12 mouse cellular contexts compared by ENCODE assay signal in genomic region chr2:64075873-64076272, GRCm38 (mm10). TPM values are rescaled to one million over a fixed set of nuclear protein-coding genes. Genes with fewer than 3 reads are reported as not detected.
DNase-seq lines count a peak whose midpoint lies in the region; ATAC-seq and TF ChIP-seq lines count a peak whose summit lies in the region.
"Had no signal": no experiment of that assay in that cellular context is flagged by ENCODE, and none has a peak within 500 bp of the region (broad histone marks: within the 10 kb centered on the region; RNA-seq: fewer than 3 reads in every experiment).

No protein-coding gene starts in this region.

- H3K36me3 ChIP-seq in kidney, embryonic 16.5 days (ENCODE audit: insufficient read depth, low read length): no peaks in the 10 kb centered on the region
- no peaks in the 10 kb centered on the region for H3K36me3 ChIP-seq in kidney, adult 2 months (ENCODE audit: control insufficient read depth, insufficient read depth, low read length)
- H3K36me3 ChIP-seq in forebrain, embryonic 10.5 days (replicated peaks): no peaks in the 10 kb centered on the region
- H3K36me3 ChIP-seq in limb, embryonic 13.5 days: no peaks in the 10 kb centered on the region
- H3K36me3 ChIP-seq: G1E had no signal

- H3K9me3 ChIP-seq in kidney, embryonic 16.5 days (ENCODE audit: low read length): no peaks in the 10 kb centered on the region
- H3K9me3 ChIP-seq in forebrain, embryonic 10.5 days: no peaks in the 10 kb centered on the region
- no peaks in the 10 kb centered on the region for H3K9me3 ChIP-seq in limb, embryonic 13.5 days

- WGBS in kidney, embryonic 16.5 days: 57% methylated on average over 6 of the region's 6 CpGs
- 65% methylated on average over 6 of the region's 6 CpGs for WGBS in kidney, adult 2 months
- 57% methylated on average over 6 of the region's 6 CpGs for WGBS in forebrain, embryonic 10.5 days
- WGBS in limb, embryonic 13.5 days: 54% methylated on average over 6 of the region's 6 CpGs

- 0 out of 2 replicates have a peak overlapping the region, but pooled peaks have one; percentile 4 for H3K4me2 ChIP-seq in kidney, embryonic 16.5 days (replicated peaks; ENCODE audit: low read depth, low read length)
- H3K4me2 ChIP-seq in limb, embryonic 13.5 days (replicated peaks): peak overlapping the region; percentile 57

- peak; percentile 45 to 47 for DNase-seq in cerebellum, postnatal 10 days
- DNase-seq in cerebellum, adult 9-10 months: no peak
- DNase-seq in kidney, adult 2 months: no peak
- no peak for DNase-seq in forebrain, embryonic 10.5 days (ENCODE audit: extremely low spot score, low spot score)
- no peak for DNase-seq in right cerebral cortex, postnatal 36 days (ENCODE audit: low spot score in 2 of 2)
- DNase-seq: cerebellum, adult 2 months had no signal

- H3K27me3 ChIP-seq in kidney, embryonic 16.5 days (ENCODE audit: insufficient read depth, low read length): no peaks in the 10 kb centered on the region
- H3K27me3 ChIP-seq in kidney, adult 2 months (replicated peaks; ENCODE audit: control insufficient read depth, insufficient read depth, low read length): no peaks in the 10 kb centered on the region
- H3K27me3 ChIP-seq in forebrain, embryonic 10.5 days (ENCODE audit: poor library complexity, severe bottlenecking): peaks cover 13% of the 10 kb centered on the region; the same call in 1 of the 2 replicates
- peaks cover 17% of the 10 kb centered on the region; the same call in 1 of the 2 replicates for H3K27me3 ChIP-seq in limb, embryonic 13.5 days

- H3K27ac ChIP-seq in kidney, embryonic 16.5 days (ENCODE audit: low read length): no peak overlapping the region
- no peak overlapping the region for H3K27ac ChIP-seq in kidney, adult 2 months (ENCODE audit: insufficient read depth, low read depth, low read length)
- 0 out of 2 replicates have a peak overlapping the region, but pooled peaks have one; percentile 13 for H3K27ac ChIP-seq in forebrain, embryonic 10.5 days
- H3K27ac ChIP-seq in limb, embryonic 13.5 days: no peak overlapping the region
- H3K27ac ChIP-seq: left cerebral cortex, adult 2 months; macrophage had no signal

- H3K4me1 ChIP-seq in kidney, embryonic 16.5 days (ENCODE audit: insufficient read depth, low read length): peaks cover 31% of the 10 kb centered on the region
- no peaks in the 10 kb centered on the region; the same call in 1 of the 2 replicates for H3K4me1 ChIP-seq in kidney, adult 2 months (ENCODE audit: control insufficient read depth, insufficient read depth, low read length)
- peaks cover 75% of the 10 kb centered on the region for H3K4me1 ChIP-seq in forebrain, embryonic 10.5 days
- H3K4me1 ChIP-seq in limb, embryonic 13.5 days: peaks cover 28% of the 10 kb centered on the region

- no peak for ATAC-seq in kidney, embryonic 16.5 days (ENCODE audit: low FRiP score, low TSS enrichment)
- ATAC-seq in limb, embryonic 13.5 days (ENCODE audit: low FRiP score, low read depth): no peak
- no peak for ATAC-seq in inflammation-experienced regulatory T-cells, adult 6 months

- no peak overlapping the region for H3K9ac ChIP-seq in kidney, embryonic 16.5 days (replicated peaks; ENCODE audit: low read length)
- H3K9ac ChIP-seq in limb, embryonic 13.5 days: no peak overlapping the region

- H3K4me3 ChIP-seq in kidney, embryonic 16.5 days (ENCODE audit: low read length): no peak overlapping the region
- no peak overlapping the region for H3K4me3 ChIP-seq in kidney, adult 2 months (ENCODE audit: insufficient read depth, low read depth, low read length)
- no peak overlapping the region for H3K4me3 ChIP-seq in forebrain, embryonic 10.5 days
- H3K4me3 ChIP-seq in limb, embryonic 13.5 days: no peak overlapping the region

- TF ChIP-seq CTCF in kidney, adult 2 months (conservative IDR thresholded peaks at IDR 0.05; ENCODE audit: insufficient read depth, insufficient read length, low read depth, low read length): no peak

- no peak for TF ChIP-seq POLR2A in kidney, adult 2 months (IDR thresholded peaks at IDR 0.05; ENCODE audit: low read depth, low read length)

RNA-seq across cellular contexts. Expression of gene Fign, which starts 22.0 kb away (rescaled TPM):
- polyA plus RNA-seq in kidney, embryonic 16.5 days (2015; fragmentation: Nextera tagmentation; extraction: Ambion mirVana): 8.9 and 9.1 TPM in 2 replicates
- polyA plus RNA-seq in kidney, adult 2 months (2012; rRNA removed): 3.6 and 3.7 TPM in 2 replicates
- 12.9 and 14.1 TPM in 2 replicates for polyA plus RNA-seq in forebrain, embryonic 10.5 days (2016; fragmentation: Nextera tagmentation; extraction: Ambion mirVana)
- 6.1 and 6.4 TPM in 2 replicates for polyA plus RNA-seq in limb, embryonic 13.5 days (2015; fragmentation: Nextera tagmentation; extraction: Ambion mirVana)
- under 1 TPM in 1 of 3 experiments, not detected in 2; 0.09 TPM for polyA plus RNA-seq in inflammation-experienced regulatory T-cells, adult 6 months (2017; shearing (Covaris generic))
- polyA plus RNA-seq: G1E, macrophage had no signal

Comparison
In these comparisons a context has a peak if more than half of its experiments do, and no peak if none do; other contexts are left out.
1. DNase-seq: peak in cerebellum, postnatal 10 days (2 of 2); none in cerebellum, adult 9-10 months (single experiment), kidney, adult 2 months (single experiment), forebrain, embryonic 10.5 days (single experiment) and right cerebral cortex, postnatal 36 days (0 of 2).